Mouse (Mus musculus): Measurements from ENCODE around the gene C2cd4a.

C2cd4a gene

GRCm38 (mm10) chr9:67786311-67786710 is 45.8 kb downstream of the C2cd4a start:
- DNase-seq: no peak

DNA sequence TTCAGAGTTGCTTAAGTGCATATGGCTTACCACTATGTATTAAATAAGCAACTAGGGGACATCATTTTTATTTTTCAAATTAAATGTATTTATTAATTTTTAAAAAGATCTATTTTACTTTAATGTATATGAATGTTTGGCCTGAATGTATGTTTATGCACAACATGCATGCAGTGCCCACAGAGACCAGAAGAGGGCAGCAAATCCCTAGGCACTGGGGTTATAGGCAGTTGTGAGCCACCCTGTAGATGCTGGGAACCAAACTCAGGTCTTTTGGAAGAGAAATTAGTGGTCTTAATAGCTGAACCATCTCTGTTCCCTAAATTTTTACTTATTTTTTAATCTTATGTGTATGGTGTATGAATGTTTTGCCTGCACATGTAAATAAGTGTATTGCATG is 48.2 kb downstream of the C2cd4a start:
- DNase-seq: no peak

DNA sequence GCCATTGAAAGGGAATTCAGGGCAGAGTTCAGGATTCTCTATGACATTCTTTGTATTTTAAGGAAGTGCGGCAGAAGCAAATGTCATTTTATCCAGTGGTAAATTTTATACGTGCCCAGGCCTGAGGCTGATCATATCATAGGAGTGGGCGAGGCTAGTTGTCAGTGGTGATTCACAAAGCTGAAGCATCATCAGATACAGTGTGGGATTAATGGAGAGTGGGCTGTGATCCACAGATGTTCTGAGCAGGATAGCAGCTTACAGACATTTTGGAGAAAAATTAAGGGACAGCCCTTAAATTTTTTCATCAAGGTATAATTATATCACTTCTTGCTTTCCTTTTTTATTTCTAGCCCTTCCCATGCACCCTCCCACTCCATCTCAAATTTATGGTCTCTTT is 48.7 kb downstream of the C2cd4a start:
- no peak for DNase-seq

DNA sequence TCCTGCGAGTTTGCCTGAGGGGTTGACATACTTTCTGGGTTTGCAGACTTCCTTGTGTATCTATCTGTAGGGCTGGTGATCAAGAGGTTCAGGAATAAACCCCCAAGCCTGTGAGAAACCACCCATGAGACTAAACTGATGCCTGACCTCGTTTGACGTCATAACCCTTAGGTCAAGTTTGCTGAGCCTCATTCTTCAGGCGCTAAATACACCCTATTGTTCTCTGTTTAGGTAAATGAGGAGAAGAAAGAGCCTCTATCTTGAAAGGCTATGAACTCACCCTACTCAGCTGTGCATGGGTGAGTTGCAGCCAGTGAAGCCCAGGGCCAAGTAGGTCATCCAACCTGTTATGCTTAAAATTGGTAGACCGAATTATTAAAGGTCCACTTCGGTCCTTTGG is 49.3 kb downstream of the C2cd4a start:
- no peak for DNase-seq

Data from right cerebral cortex, postnatal 4 days (tissue).